Mouse (Mus musculus) C2C12 (cell line): ENCODE data around the gene 6430571L13Rik.

Source experiments
- CTCF ChIP-seq: IDR thresholded peaks from one replicate; pipeline ENCODE4 v1.5.1; 2011; ENCODE audit not compliant: control insufficient read depth, insufficient read depth, insufficient read length
- USF1 ChIP-seq: IDR thresholded peaks from one replicate; pipeline ENCODE4 v1.6.1; 2011; ENCODE audit warnings: low read depth, mild to moderate bottlenecking, control low read depth, moderate library complexity

DNA sequence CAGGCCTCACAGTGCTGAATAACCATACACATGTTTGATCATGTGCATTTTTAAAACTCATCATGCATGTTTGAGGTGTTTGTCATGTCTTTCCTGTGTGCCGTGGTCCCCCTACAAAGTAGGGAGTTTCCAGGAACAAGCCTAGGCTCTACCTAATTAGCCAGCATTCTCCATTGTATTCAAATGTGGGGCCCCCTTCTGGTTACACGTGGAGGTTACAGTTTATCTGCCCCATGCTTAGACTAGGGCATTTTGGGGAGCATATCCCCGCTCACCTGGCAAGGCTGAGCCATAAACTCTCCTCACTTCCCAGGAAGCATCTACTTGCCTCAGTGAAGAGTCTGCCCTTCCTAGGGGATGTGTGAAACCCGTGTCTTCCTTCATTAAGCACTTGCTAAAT, 56.0 kb downstream of the 6430571L13Rik start:
- no peak for TF ChIP-seq CTCF
- TF ChIP-seq USF1, result no peak
